Mouse (Mus musculus) hindbrain, embryonic 15.5 days (tissue): ENCODE data around the gene Slc48a1. TPM values are rescaled to one million over a fixed set of nuclear protein-coding genes. Genes with fewer than 3 reads are reported as not detected.
A peak's percentile ranks its signal among the peaks of the same experiment; 100 is the strongest.

ENCODE experiments used
- ATAC-seq: fragments of 200-750 bp; cut with Nextera tagmentation; 2 replicates; pipeline ENCODE4 v1.8.0; 2017; ENCODE audit warnings: low read depth, moderate number of reproducible peaks, moderate TSS enrichment; ENCODE audit not compliant: low FRiP score
- H3K27ac ChIP-seq: fragments of 300-500 bp; sonication (generic); replicated peaks from 2 replicates; pipeline ENCODE4 v1.5.1; 2015; ENCODE audit warnings: mild to moderate bottlenecking, inconsistent platforms
- H3K27me3 ChIP-seq: fragments of 300-500 bp; sonication (generic); 2 replicates; pipeline ENCODE4 v1.6.1; 2015; ENCODE audit warnings: control low read depth, inconsistent platforms
- H3K36me3 ChIP-seq: fragments of 300-500 bp; sonication (generic); 2 replicates; pipeline ENCODE4 v1.6.1; 2015; ENCODE audit warnings: control low read depth, inconsistent platforms
- H3K4me1 ChIP-seq: fragments of 300-500 bp; sonication (generic); replicated peaks from 2 replicates; pipeline ENCODE4 v1.6.1; 2015; ENCODE audit warnings: control low read depth, inconsistent platforms
- H3K4me2 ChIP-seq: fragments of 300-500 bp; sonication (generic); 2 replicates; pipeline ENCODE4 v1.6.1; 2015; ENCODE audit warnings: moderate library complexity, mild to moderate bottlenecking, inconsistent platforms
- H3K4me3 ChIP-seq: fragments of 300-500 bp; sonication (generic); 2 replicates; pipeline ENCODE4 v1.5.1; 2015; ENCODE audit warnings: mild to moderate bottlenecking, inconsistent platforms
- H3K9ac ChIP-seq: fragments of 300-500 bp; sonication (generic); 2 replicates; pipeline ENCODE4 v1.6.1; 2015; ENCODE audit warnings: inconsistent platforms
- H3K9me3 ChIP-seq: fragments of 300-500 bp; sonication (generic); 2 replicates; pipeline ENCODE4 v1.6.1; 2016; ENCODE audit warnings: control low read depth, inconsistent platforms
- WGBS: fragments of 180-500 bp; shearing (Covaris S2); methylation state at CpG from one replicate; pipeline ENCODE4 v1.1.7; 2015; 5-methylcytosine and 5-hydroxymethylcytosine counted together
- polyA plus RNA-seq: library from polyadenylated mRNA; unstranded; fragments of >200 nt; fragmentation: Nextera tagmentation; extraction: Ambion mirVana; gene quantifications from 2 replicates; pipeline ENCODE4 v1.2.1, GENCODE M21; 2015

The Slc48a1 gene
- polyA plus RNA-seq, 1 experiment from 2014 or later = 97.5 TPM

GRCm38 (mm10) chr15:97812875-97813274 is 34.6 kb downstream of the Slc48a1 start:
- 52% methylated on average over 7 of the region's 7 CpGs for whole genome bisulfite sequencing
- ATAC-seq = no peak
- no peaks in the 10 kb centered on the region for H3K9me3 ChIP-seq
- no peak overlapping the region for H3K4me2 ChIP-seq
- no peak overlapping the region for H3K9ac ChIP-seq
- no peaks in the 10 kb centered on the region for H3K27me3 ChIP-seq
- H3K4me1 ChIP-seq = peaks cover 41% of the 10 kb centered on the region
- no peak overlapping the region for H3K4me3 ChIP-seq
- H3K27ac ChIP-seq = peak overlapping the region; percentile 70
- peaks cover 9% of the 10 kb centered on the region; the same call in 1 of the 2 replicates for H3K36me3 ChIP-seq

- ATAC-seq = 0 out of 2 replicates have a peak, but pooled peaks have one; percentile 12
- H3K27me3 ChIP-seq = no peaks in the 10 kb centered on the region
- peaks cover 7% of the 10 kb centered on the region; the same call in 1 of the 2 replicates for H3K36me3 ChIP-seq
- 0 out of 2 replicates have a peak overlapping the region, but pooled peaks have one; percentile 0 for H3K4me2 ChIP-seq
- H3K27ac ChIP-seq = peak overlapping the region; percentile 70
- peaks cover 41% of the 10 kb centered on the region for H3K4me1 ChIP-seq
- 53% methylated on average over 21 of the region's 21 CpGs for WGBS
- no peaks in the 10 kb centered on the region for H3K9me3 ChIP-seq
- H3K9ac ChIP-seq = 0 out of 2 replicates have a peak overlapping the region, but pooled peaks have one; percentile 3
- H3K4me3 ChIP-seq = no peak overlapping the region
These were observed 35.3 kb downstream of the Slc48a1 start for GRCm38 (mm10) chr15:97813452-97814204.

GRCm38 (mm10) chr15:97814703-97815102 is 36.4 kb downstream of the Slc48a1 start:
- no peaks in the 10 kb centered on the region for H3K36me3 ChIP-seq
- no peak overlapping the region for H3K27ac ChIP-seq
- no peaks in the 10 kb centered on the region for H3K27me3 ChIP-seq
- H3K9ac ChIP-seq = no peak overlapping the region
- WGBS = 57% methylated on average over 5 of the region's 5 CpGs
- no peak overlapping the region for H3K4me3 ChIP-seq
- no peak overlapping the region for H3K4me2 ChIP-seq
- no peaks in the 10 kb centered on the region for H3K9me3 ChIP-seq
- H3K4me1 ChIP-seq = peaks cover 41% of the 10 kb centered on the region
- ATAC-seq = no peak

DNA sequence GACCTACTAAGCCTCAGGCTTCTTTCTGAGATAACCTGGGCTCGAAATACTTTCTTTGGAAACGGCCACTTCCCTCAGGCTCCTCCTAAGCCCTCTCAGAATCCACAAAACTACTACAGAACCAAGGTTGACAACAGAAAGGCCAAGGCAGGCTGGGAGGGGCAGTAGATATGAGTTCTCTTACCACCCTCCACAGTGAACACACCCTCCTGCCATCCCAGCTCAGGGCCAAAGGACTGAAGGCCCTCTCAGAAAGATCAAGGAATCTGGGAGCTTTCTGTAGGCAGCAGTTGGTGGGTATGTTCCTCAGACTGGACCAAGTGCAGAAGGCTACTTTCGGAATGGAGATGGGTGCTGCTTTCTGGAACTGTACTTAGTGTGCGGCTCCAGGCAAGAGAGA is 36.9 kb downstream of the Slc48a1 start:
- H3K27ac ChIP-seq = no peak overlapping the region
- no peaks in the 10 kb centered on the region for H3K9me3 ChIP-seq
- peaks cover 42% of the 10 kb centered on the region for H3K4me1 ChIP-seq
- no peak overlapping the region for H3K4me2 ChIP-seq
- over 99% methylated on average over 4 of the region's 4 CpGs for WGBS
- H3K36me3 ChIP-seq = no peaks in the 10 kb centered on the region
- no peak for ATAC-seq
- no peak overlapping the region for H3K4me3 ChIP-seq
- H3K27me3 ChIP-seq = no peaks in the 10 kb centered on the region
- H3K9ac ChIP-seq = no peak overlapping the region

- Histone ChIP-seq H3K9me3 (no peaks in the 10 kb centered on the region), H3K4me1 (peaks cover 44% of the 10 kb centered on the region), H3K4me2 (no peak overlapping the region), H3K4me3 (no peak overlapping the region), H3K36me3 (no peaks in the 10 kb centered on the region), H3K27ac (no peak overlapping the region), H3K9ac (no peak overlapping the region), H3K27me3 (no peaks in the 10 kb centered on the region)
- WGBS = 93% methylated on average over 17 of the region's 17 CpGs
- no peak for ATAC-seq
These were observed 38.1 kb downstream of the Slc48a1 start for GRCm38 (mm10) chr15:97816199-97816994.

GRCm38 (mm10) chr15:97819937-97820336 is 41.6 kb downstream of the Slc48a1 start:
- no peaks in the 10 kb centered on the region for H3K27me3 ChIP-seq
- no peaks in the 10 kb centered on the region for H3K36me3 ChIP-seq
- H3K4me1 ChIP-seq = peaks cover 43% of the 10 kb centered on the region
- H3K9me3 ChIP-seq = no peaks in the 10 kb centered on the region
- ATAC-seq = no peak
- 79% methylated on average over 9 of the region's 9 CpGs for WGBS
- H3K27ac ChIP-seq = no peak overlapping the region
- H3K4me2 ChIP-seq = no peak overlapping the region
- H3K4me3 ChIP-seq = no peak overlapping the region
- H3K9ac ChIP-seq = no peak overlapping the region

DNA sequence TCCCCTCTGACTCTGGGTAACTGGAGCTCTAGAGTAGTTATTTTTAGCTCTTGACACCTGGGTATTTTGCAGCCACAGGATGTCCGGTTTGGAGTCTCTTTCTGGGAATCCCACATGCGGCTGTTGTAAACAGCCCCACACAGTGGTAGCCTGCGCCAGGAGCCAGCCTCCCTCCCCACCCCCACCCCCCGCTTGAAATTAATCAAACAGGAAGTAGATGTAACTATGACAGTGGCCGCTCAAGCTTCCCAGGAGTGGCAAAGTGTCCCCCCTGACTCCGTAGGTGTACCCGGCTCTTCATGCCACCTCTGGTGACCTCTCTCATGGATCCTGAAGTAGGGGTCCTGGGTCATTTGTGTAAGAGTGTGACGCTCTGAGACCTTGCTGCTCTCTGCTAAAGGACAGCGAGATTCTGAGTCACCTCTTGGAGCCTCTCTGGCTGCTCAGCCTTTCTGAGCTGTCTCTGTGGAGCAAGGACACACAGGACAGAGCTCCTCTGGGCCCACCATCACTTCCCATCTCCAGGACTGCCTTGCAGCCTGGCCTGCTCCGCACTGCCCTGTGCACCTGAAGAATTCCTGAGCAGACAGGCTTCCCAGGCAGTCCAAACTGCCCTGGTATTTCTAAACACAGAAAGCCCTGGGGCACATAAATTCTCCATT is 43.1 kb downstream of the Slc48a1 start:
- 68% methylated on average over 10 of the region's 10 CpGs for WGBS
- Histone ChIP-seq H3K4me3 (no peak overlapping the region), H3K4me1 (peaks cover 58% of the 10 kb centered on the region), H3K27me3 (no peaks in the 10 kb centered on the region), H3K9ac (no peak overlapping the region), H3K27ac (no peak overlapping the region), H3K4me2 (no peak overlapping the region), H3K36me3 (no peaks in the 10 kb centered on the region), H3K9me3 (no peaks in the 10 kb centered on the region)
- no peak for ATAC-seq

DNA sequence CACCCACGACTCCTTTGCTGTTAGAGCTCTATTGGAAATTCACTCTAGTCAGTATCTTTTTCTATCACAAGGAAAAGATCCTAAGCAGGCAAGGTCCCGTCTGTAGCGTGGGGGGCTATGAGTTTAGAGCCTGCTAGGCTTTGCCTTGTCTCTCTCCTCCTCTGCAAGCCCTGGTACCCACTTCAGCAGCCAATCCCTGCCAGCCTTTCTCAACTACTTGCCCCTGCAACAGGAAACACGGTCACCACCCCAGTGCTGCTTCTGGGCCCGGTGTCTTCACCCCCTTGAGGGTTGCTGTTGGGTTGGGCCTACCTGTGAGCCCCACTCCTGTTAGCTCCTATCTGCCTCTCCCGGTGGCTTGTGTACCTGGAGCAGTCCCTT is 43.7 kb downstream of the Slc48a1 start:
- no peaks in the 10 kb centered on the region for H3K27me3 ChIP-seq
- no peak for ATAC-seq
- no peak overlapping the region for H3K27ac ChIP-seq
- peaks cover 62% of the 10 kb centered on the region for H3K4me1 ChIP-seq
- H3K9ac ChIP-seq = no peak overlapping the region
- H3K4me2 ChIP-seq = no peak overlapping the region
- H3K36me3 ChIP-seq = no peaks in the 10 kb centered on the region
- 78% methylated on average over 6 of the region's 6 CpGs for WGBS
- no peaks in the 10 kb centered on the region for H3K9me3 ChIP-seq
- no peak overlapping the region for H3K4me3 ChIP-seq

DNA sequence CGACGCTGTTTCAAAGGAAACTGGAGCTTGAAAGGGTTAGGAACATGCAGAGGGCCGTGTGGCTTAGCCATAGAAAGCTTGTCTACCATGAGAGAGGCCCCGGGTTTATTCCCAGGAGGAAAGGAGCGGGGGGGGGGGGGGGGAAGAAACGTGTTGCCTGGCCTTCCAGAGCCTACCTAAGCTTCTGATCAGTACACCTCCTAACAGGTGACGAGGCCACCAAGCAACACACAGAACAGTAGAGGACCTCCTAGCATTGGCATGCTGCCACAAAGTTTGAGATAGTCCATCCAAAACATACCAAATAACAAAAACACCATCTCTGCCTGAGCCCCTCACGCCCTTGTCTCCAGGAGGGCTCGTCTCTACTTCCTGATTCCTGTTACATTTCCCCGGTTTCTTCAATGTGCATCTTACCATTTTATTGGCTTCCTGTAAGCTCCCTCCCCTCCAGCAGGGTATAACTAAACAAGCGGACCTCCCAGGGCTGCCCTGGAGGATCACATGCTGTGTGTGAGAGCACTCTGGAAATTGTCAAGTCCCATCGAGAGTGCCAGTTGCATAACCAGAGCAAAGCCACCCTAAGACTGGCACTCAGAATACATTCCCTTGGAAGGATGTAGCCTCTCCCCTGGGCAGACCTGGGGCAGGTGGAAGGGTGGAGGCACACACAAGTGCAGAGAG is 44.4 kb downstream of the Slc48a1 start:
- Histone ChIP-seq H3K4me3 (no peak overlapping the region), H3K9ac (no peak overlapping the region), H3K27ac (0 out of 2 replicates have a peak overlapping the region, but pooled peaks have one; percentile 2), H3K36me3 (no peaks in the 10 kb centered on the region), H3K4me1 (peaks cover 67% of the 10 kb centered on the region), H3K9me3 (no peaks in the 10 kb centered on the region), H3K4me2 (no peak overlapping the region), H3K27me3 (no peaks in the 10 kb centered on the region)
- WGBS = 49% methylated on average over 12 of the region's 12 CpGs
- ATAC-seq = no peak

GRCm38 (mm10) chr15:97823479-97823878 is 45.2 kb downstream of the Slc48a1 start:
- Histone ChIP-seq H3K4me3 (no peak overlapping the region), H3K36me3 (no peaks in the 10 kb centered on the region), H3K4me1 (peaks cover 73% of the 10 kb centered on the region), H3K9ac (no peak overlapping the region), H3K4me2 (no peak overlapping the region), H3K27ac (no peak overlapping the region; the same call in 1 of the 2 replicates), H3K27me3 (no peaks in the 10 kb centered on the region), H3K9me3 (no peaks in the 10 kb centered on the region)
- WGBS = 55% methylated on average over 12 of the region's 12 CpGs
- no peak for ATAC-seq

DNA sequence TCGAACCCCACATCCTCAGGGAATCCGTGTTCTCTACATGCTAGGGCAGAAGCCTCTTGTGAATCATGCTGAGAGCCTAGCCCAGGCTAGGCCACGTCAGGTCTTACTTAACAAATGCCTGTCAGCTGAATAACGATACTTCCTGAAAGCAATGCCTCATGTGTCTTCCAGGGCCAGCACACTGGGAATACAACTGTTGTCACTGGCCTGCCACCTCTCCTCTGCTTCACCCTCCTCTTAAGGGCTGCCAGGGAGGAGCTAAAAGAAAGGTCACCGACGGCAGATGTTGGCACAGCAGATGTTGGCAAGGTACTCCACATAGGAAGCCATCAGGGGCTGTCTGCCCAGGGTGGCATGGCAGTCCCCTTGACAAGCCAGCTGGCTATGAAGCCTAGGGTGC is 45.7 kb downstream of the Slc48a1 start:
- ATAC-seq = no peak
- H3K27me3 ChIP-seq = no peaks in the 10 kb centered on the region
- no peak overlapping the region for H3K4me3 ChIP-seq
- H3K36me3 ChIP-seq = no peaks in the 10 kb centered on the region
- H3K4me1 ChIP-seq = peaks cover 79% of the 10 kb centered on the region
- no peak overlapping the region for H3K9ac ChIP-seq
- H3K9me3 ChIP-seq = no peaks in the 10 kb centered on the region
- no peak overlapping the region for H3K27ac ChIP-seq
- no peak overlapping the region for H3K4me2 ChIP-seq
- 66% methylated on average over 6 of the region's 6 CpGs for WGBS
